Mouse (Mus musculus): ENCODE measurements around the gene Polr3gl. TPM values are rescaled to one million over a fixed set of nuclear protein-coding genes. Genes with fewer than 3 reads are reported as not detected.

The Polr3gl gene
- total RNA-seq, 2 experiments from 2014 or later, result 32.7 to 63.7 TPM

GRCm38 (mm10) chr3:96540740-96541139 is 53.2 kb downstream of the Polr3gl start:
- ATAC-seq (replicated peaks; ENCODE audit: low FRiP score, poor library complexity, severe bottlenecking), result no peak

GRCm38 (mm10) chr3:96539316-96539715 is 54.7 kb downstream of the Polr3gl start:
- ATAC-seq (replicated peaks; ENCODE audit: low FRiP score, poor library complexity, severe bottlenecking), result no peak

GRCm38 (mm10) chr3:96534300-96534699 is 59.7 kb downstream of the Polr3gl start:
- ATAC-seq (replicated peaks; ENCODE audit: low FRiP score, poor library complexity, severe bottlenecking), result no peak

GRCm38 (mm10) chr3:96532050-96532449 is 61.9 kb downstream of the Polr3gl start:
- ATAC-seq (replicated peaks; ENCODE audit: low FRiP score, poor library complexity, severe bottlenecking), result no peak

- ATAC-seq (replicated peaks; ENCODE audit: low FRiP score, poor library complexity, severe bottlenecking), result no peak
Measured at GRCm38 (mm10) chr3:96528506-96528905, 65.5 kb downstream of the Polr3gl start.

Other genes with a start within 250 kb of the Polr3gl start
- gene BC107364, start 141.9 kb downstream of the Polr3gl start, total RNA-seq (2015; ENCODE audit: low replicate concordance), result not detected in 2 replicates
- gene BC107364, start 141.9 kb downstream of the Polr3gl start, total RNA-seq (2017; ENCODE audit: low replicate concordance), result not detected in 2 replicates
- not detected in 2 replicates for gene Hfe2, start 69.0 kb downstream of the Polr3gl start, total RNA-seq (2015; ENCODE audit: low replicate concordance)
- gene Hfe2, start 69.0 kb downstream of the Polr3gl start, total RNA-seq (2017; ENCODE audit: low replicate concordance), result not detected in 2 replicates
- 99.5 and 157 TPM in 2 replicates for gene Txnip, start 36.2 kb downstream of the Polr3gl start, total RNA-seq (2015; ENCODE audit: low replicate concordance)
- gene Txnip, start 36.2 kb downstream of the Polr3gl start, total RNA-seq (2017; ENCODE audit: low replicate concordance), result 59.8 and 70.0 TPM in 2 replicates
- gene Gm16253, start 17.2 kb downstream of the Polr3gl start, total RNA-seq (2015; ENCODE audit: low replicate concordance), result not detected in 2 replicates
- gene Gm16253, start 17.2 kb downstream of the Polr3gl start, total RNA-seq (2017; ENCODE audit: low replicate concordance), result not detected in 2 replicates
- gene Ankrd34a, start 2.5 kb upstream of the Polr3gl start, total RNA-seq (2015; ENCODE audit: low replicate concordance), result not detected in 2 replicates
- not detected in 2 replicates for gene Ankrd34a, start 2.5 kb upstream of the Polr3gl start, total RNA-seq (2017; ENCODE audit: low replicate concordance)
- gene Lix1l, start 7.0 kb upstream of the Polr3gl start, total RNA-seq (2015; ENCODE audit: low replicate concordance), result not detected in 2 replicates
- gene Lix1l, start 7.0 kb upstream of the Polr3gl start, total RNA-seq (2017; ENCODE audit: low replicate concordance), result 0.13 TPM in 1 of 2 replicates, not detected in the other
- 54.5 and 72.4 TPM in 2 replicates for gene Rbm8a, start 35.8 kb upstream of the Polr3gl start, total RNA-seq (2015; ENCODE audit: low replicate concordance)
- gene Rbm8a, start 35.8 kb upstream of the Polr3gl start, total RNA-seq (2017; ENCODE audit: low replicate concordance), result 18.3 and 36.5 TPM in 2 replicates
- 9.7 and 18.9 TPM in 2 replicates for gene Pex11b, start 41.2 kb upstream of the Polr3gl start, total RNA-seq (2015; ENCODE audit: low replicate concordance)
- gene Pex11b, start 41.2 kb upstream of the Polr3gl start, total RNA-seq (2017; ENCODE audit: low replicate concordance), result 0.68 and 5.4 TPM in 2 replicates
- not detected in 2 replicates for gene Gm42957, start 41.3 kb upstream of the Polr3gl start, total RNA-seq (2015; ENCODE audit: low replicate concordance)
- gene Gm42957, start 41.3 kb upstream of the Polr3gl start, total RNA-seq (2017; ENCODE audit: low replicate concordance), result not detected in 2 replicates
- 0.36 TPM in 1 of 2 replicates, not detected in the other for gene Itga10, start 51.4 kb upstream of the Polr3gl start, total RNA-seq (2015; ENCODE audit: low replicate concordance)
- gene Itga10, start 51.4 kb upstream of the Polr3gl start, total RNA-seq (2017; ENCODE audit: low replicate concordance), result not detected in 2 replicates
- gene Ankrd35, start 76.0 kb upstream of the Polr3gl start, total RNA-seq (2015; ENCODE audit: low replicate concordance), result not detected in 2 replicates
- not detected in 2 replicates for gene Ankrd35, start 76.0 kb upstream of the Polr3gl start, total RNA-seq (2017; ENCODE audit: low replicate concordance)
- 1.3 and 6.5 TPM in 2 replicates for gene Pias3, start 102.2 kb upstream of the Polr3gl start, total RNA-seq (2015; ENCODE audit: low replicate concordance)
- 2.1 TPM in 1 of 2 replicates, not detected in the other for gene Pias3, start 102.2 kb upstream of the Polr3gl start, total RNA-seq (2017; ENCODE audit: low replicate concordance)
- gene Nudt17, start 114.4 kb upstream of the Polr3gl start, total RNA-seq (2015; ENCODE audit: low replicate concordance), result not detected in 2 replicates
- 2.3 TPM in 1 of 2 replicates, not detected in the other for gene Nudt17, start 114.4 kb upstream of the Polr3gl start, total RNA-seq (2017; ENCODE audit: low replicate concordance)
- gene Polr3c, start 133.4 kb upstream of the Polr3gl start, total RNA-seq (2015; ENCODE audit: low replicate concordance), result 16.2 and 34.8 TPM in 2 replicates
- 21.6 and 27.7 TPM in 2 replicates for gene Polr3c, start 133.4 kb upstream of the Polr3gl start, total RNA-seq (2017; ENCODE audit: low replicate concordance)
- gene Rnf115, start 133.5 kb upstream of the Polr3gl start, total RNA-seq (2015; ENCODE audit: low replicate concordance), result 28.5 and 45.3 TPM in 2 replicates
- 32.7 and 35.9 TPM in 2 replicates for gene Rnf115, start 133.5 kb upstream of the Polr3gl start, total RNA-seq (2017; ENCODE audit: low replicate concordance)
- gene Pdzk1, start 235.1 kb upstream of the Polr3gl start, total RNA-seq (2015; ENCODE audit: low replicate concordance), result 1.8 and 4.6 TPM in 2 replicates
- 2.4 and 6.9 TPM in 2 replicates for gene Pdzk1, start 235.1 kb upstream of the Polr3gl start, total RNA-seq (2017; ENCODE audit: low replicate concordance)
- gene Cd160, start 235.2 kb upstream of the Polr3gl start, total RNA-seq (2015; ENCODE audit: low replicate concordance), result 1.8 TPM in 1 of 2 replicates, not detected in the other
- 0.26 TPM in 1 of 2 replicates, not detected in the other for gene Cd160, start 235.2 kb upstream of the Polr3gl start, total RNA-seq (2017; ENCODE audit: low replicate concordance)

Data from erythroid progenitor cell, adult 5-6 weeks (primary cell).